Mouse (Mus musculus) embryonic fibroblast, embryonic 13.5 days (primary cell): ENCODE data around the gene Cd209b.

Experiments used
- CTCF ChIP-seq: IDR thresholded peaks from 2 replicates; pipeline ENCODE4 v1.5.1; 2011; ENCODE audit warnings: mild to moderate bottlenecking, control low read depth, low read length, moderate library complexity, borderline replicate concordance; ENCODE audit not compliant: insufficient read depth
- POLR2A ChIP-seq: IDR thresholded peaks from 2 replicates; pipeline ENCODE4 v1.6.1; 2011; ENCODE audit warnings: low read depth, mild to moderate bottlenecking, control low read depth, low read length, moderate library complexity

GRCm38 (mm10) chr8:3926744-3927143 lies at the start of gene Cd209b:
- TF ChIP-seq CTCF (no peak), POLR2A (no peak)
